Mouse (Mus musculus) stomach, embryonic 15.5 days (tissue): ENCODE data around the gene Cacna1h. TPM values are rescaled to one million over a fixed set of nuclear protein-coding genes. Genes with fewer than 3 reads are reported as not detected.

ENCODE experiments used
- ATAC-seq: fragments of 200-750 bp; cut with Nextera tagmentation; 2 replicates; pipeline ENCODE4 v1.8.0; 2017; ENCODE audit warnings: low read depth, moderate number of reproducible peaks, moderate TSS enrichment; ENCODE audit not compliant: insufficient read depth, low FRiP score
- H3K27ac ChIP-seq: fragments of 300-500 bp; sonication (generic); 2 replicates; pipeline ENCODE4 v1.5.1; 2015; ENCODE audit warnings: mild to moderate bottlenecking, inconsistent platforms
- H3K27me3 ChIP-seq: fragments of 300-500 bp; sonication (generic); replicated peaks from 2 replicates; pipeline ENCODE4 v1.6.1; 2015; ENCODE audit warnings: inconsistent platforms
- H3K36me3 ChIP-seq: fragments of 300-500 bp; sonication (generic); 2 replicates; pipeline ENCODE4 v1.6.1; 2015; ENCODE audit warnings: inconsistent platforms
- H3K4me1 ChIP-seq: fragments of 300-500 bp; sonication (generic); 2 replicates; pipeline ENCODE4 v1.6.1; 2015; ENCODE audit warnings: inconsistent platforms
- H3K4me2 ChIP-seq: fragments of 300-500 bp; sonication (generic); 2 replicates; pipeline ENCODE4 v1.6.1; 2015; ENCODE audit warnings: mild to moderate bottlenecking, inconsistent platforms
- H3K4me3 ChIP-seq: fragments of 300-500 bp; sonication (generic); replicated peaks from 2 replicates; pipeline ENCODE4 v1.5.1; 2015; ENCODE audit warnings: inconsistent platforms
- H3K9ac ChIP-seq: fragments of 300-500 bp; sonication (generic); 2 replicates; pipeline ENCODE4 v1.6.1; 2015; ENCODE audit warnings: inconsistent platforms
- H3K9me3 ChIP-seq: fragments of 300-500 bp; sonication (generic); 2 replicates; pipeline ENCODE4 v1.6.1; 2016; ENCODE audit warnings: inconsistent platforms
- WGBS: fragments of 180-500 bp; shearing (Covaris S2); methylation state at CpG from one replicate; pipeline ENCODE4 v1.1.7; 2015; 5-methylcytosine and 5-hydroxymethylcytosine counted together
- polyA plus RNA-seq: library from polyadenylated mRNA; unstranded; fragments of >200 nt; fragmentation: Nextera tagmentation; extraction: Ambion mirVana; gene quantifications from 2 replicates; pipeline ENCODE4 v1.2.1, GENCODE M21; 2015

Gene Cacna1h
- polyA plus RNA-seq, 1 experiment from 2014 or later, result 5.6 TPM

- Histone ChIP-seq H3K4me3 (no peak overlapping the region), H3K27ac (no peak overlapping the region), H3K4me2 (no peak overlapping the region), H3K36me3 (no peaks in the 10 kb centered on the region), H3K9me3 (no peaks in the 10 kb centered on the region), H3K4me1 (peaks cover 6% of the 10 kb centered on the region; the same call in 1 of the 2 replicates), H3K9ac (no peak overlapping the region), H3K27me3 (no peaks in the 10 kb centered on the region)
- WGBS, result 76% methylated on average over 6 of the region's 6 CpGs
- no peak for ATAC-seq
Observed at GRCm38 (mm10) chr17:25441417-25441816, 7.8 kb upstream of the Cacna1h start.

DNA sequence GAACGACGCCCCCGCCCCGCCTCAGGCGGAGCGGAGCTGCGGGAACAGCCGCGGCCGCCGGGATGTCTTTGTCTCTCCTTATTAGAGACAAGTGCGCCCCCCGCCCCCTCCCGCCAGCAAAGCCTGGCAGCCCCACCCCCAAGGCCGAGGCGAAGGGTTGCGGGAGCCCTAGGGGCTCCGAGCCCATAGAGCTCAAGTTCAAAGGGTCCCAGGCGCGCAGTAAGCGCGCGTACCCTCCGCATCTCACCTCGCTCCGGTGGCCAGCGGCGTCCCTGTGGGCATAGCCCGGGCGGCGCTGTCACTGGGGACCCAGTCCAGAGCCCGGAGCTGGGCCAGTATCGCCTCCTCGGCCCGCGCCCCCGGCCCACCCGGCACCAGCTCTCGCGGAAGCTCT, 363 bp downstream of the Cacna1h start:
- peak overlapping the region; percentile 96 for H3K4me2 ChIP-seq
- H3K9ac ChIP-seq, result peak overlapping the region; percentile 61
- H3K27me3 ChIP-seq, result peaks cover 9% of the 10 kb centered on the region; the same call in 1 of the 2 replicates
- WGBS, result under 1% methylated on average over 40 of the region's 40 CpGs
- peak; percentile 9 for ATAC-seq
- no peaks in the 10 kb centered on the region for H3K36me3 ChIP-seq
- peaks cover 51% of the 10 kb centered on the region for H3K4me1 ChIP-seq
- peak overlapping the region; percentile 80 for H3K27ac ChIP-seq
- peak overlapping the region; percentile 75 for H3K4me3 ChIP-seq
- no peaks in the 10 kb centered on the region for H3K9me3 ChIP-seq

GRCm38 (mm10) chr17:25432433-25433181, 976 bp downstream of the Cacna1h start:
- Histone ChIP-seq H3K36me3 (no peaks in the 10 kb centered on the region), H3K9me3 (no peaks in the 10 kb centered on the region), H3K4me1 (peaks cover 58% of the 10 kb centered on the region), H3K27me3 (peaks cover 9% of the 10 kb centered on the region; the same call in 1 of the 2 replicates), H3K27ac (peak overlapping the region; percentile 80), H3K4me3 (peak overlapping the region; percentile 75), H3K9ac (peak overlapping the region; percentile 61), H3K4me2 (peak overlapping the region; percentile 96)
- no peak for ATAC-seq
- WGBS, result 2% methylated on average over 51 of the region's 53 CpGs

GRCm38 (mm10) chr17:25430534-25430933, 3.0 kb downstream of the Cacna1h start:
- no peak overlapping the region for H3K27ac ChIP-seq
- H3K4me3 ChIP-seq, result no peak overlapping the region
- H3K27me3 ChIP-seq, result peaks cover 9% of the 10 kb centered on the region; the same call in 1 of the 2 replicates
- no peak overlapping the region for H3K9ac ChIP-seq
- no peaks in the 10 kb centered on the region for H3K9me3 ChIP-seq
- no peak overlapping the region for H3K4me2 ChIP-seq
- 46% methylated on average over 8 of the region's 8 CpGs for WGBS
- H3K4me1 ChIP-seq, result peaks cover 73% of the 10 kb centered on the region
- H3K36me3 ChIP-seq, result no peaks in the 10 kb centered on the region
- ATAC-seq, result no peak

DNA sequence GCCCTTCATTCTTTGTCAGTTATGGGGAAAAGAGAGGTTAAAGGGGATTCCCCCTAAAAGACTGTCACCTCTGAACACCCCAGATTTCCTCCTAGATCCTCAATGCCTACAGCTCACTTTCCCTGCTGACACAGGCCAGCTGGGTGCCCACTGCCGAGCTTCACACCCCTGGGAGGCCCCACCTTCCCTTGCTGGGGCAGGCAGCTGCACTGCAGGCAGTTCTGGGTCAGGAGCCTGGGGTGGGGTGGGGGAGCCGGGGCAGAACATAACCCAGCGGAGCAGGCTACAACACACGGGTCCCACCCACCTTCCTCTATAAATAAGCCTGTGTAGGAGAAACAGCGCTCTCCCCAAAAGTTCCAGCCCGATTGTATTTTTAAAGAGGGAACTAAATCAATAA, 3.7 kb downstream of the Cacna1h start:
- WGBS, result 31% methylated on average over 6 of the region's 6 CpGs
- Histone ChIP-seq H3K9ac (no peak overlapping the region), H3K4me3 (no peak overlapping the region), H3K27me3 (peaks cover 9% of the 10 kb centered on the region; the same call in 1 of the 2 replicates), H3K4me2 (no peak overlapping the region), H3K4me1 (peaks cover 71% of the 10 kb centered on the region), H3K9me3 (no peaks in the 10 kb centered on the region), H3K27ac (no peak overlapping the region), H3K36me3 (no peaks in the 10 kb centered on the region)
- no peak for ATAC-seq

DNA sequence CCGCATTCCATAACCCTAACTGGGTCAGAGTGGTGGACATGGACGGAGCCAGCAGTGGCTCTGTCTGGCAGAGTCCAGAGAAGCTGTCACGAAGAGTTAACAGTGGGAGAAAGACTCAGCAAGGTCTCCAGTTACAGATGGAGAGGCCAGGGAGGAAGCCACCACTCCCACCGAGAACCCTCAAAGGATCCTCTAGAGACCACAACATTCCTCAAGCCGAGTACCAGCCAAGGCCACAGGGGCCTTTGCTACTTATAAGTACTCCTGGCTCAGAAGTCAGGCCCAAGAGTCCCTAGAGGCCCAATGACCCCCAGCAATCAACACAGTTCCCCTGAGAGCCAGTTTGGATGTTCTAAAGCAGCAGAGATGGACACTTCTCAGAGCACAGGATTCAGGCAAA, 4.3 kb downstream of the Cacna1h start:
- Histone ChIP-seq H3K9ac (no peak overlapping the region), H3K36me3 (no peaks in the 10 kb centered on the region), H3K27me3 (peaks cover 9% of the 10 kb centered on the region; the same call in 1 of the 2 replicates), H3K4me1 (peaks cover 71% of the 10 kb centered on the region), H3K4me3 (no peak overlapping the region), H3K9me3 (no peaks in the 10 kb centered on the region), H3K27ac (no peak overlapping the region), H3K4me2 (no peak overlapping the region)
- 60% methylated on average over 5 of the region's 5 CpGs for WGBS
- ATAC-seq, result no peak

DNA sequence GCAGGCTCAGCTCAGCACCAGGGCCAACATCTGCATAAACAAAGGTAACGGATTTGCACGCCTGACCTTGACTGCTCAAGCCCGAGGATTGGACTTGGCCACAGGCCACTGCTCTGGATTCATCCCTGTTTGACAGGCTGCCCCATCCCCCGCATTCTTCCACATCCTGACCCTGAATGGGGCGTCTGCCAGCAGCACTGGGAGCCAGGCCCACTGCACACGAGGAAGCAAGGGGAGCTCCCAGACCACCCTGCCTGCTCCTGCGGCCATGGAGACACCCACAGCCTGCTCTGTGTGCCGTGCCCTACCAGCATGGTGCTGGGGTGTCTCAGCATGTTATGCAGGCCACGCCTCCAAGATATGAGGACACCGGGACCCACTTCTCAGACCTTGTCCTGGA, 6.1 kb downstream of the Cacna1h start:
- Histone ChIP-seq H3K4me1 (peaks cover 66% of the 10 kb centered on the region), H3K27me3 (peaks cover 2% of the 10 kb centered on the region; the same call in 1 of the 2 replicates), H3K9me3 (no peaks in the 10 kb centered on the region), H3K36me3 (no peaks in the 10 kb centered on the region), H3K4me3 (no peak overlapping the region), H3K4me2 (0 out of 2 replicates have a peak overlapping the region, but pooled peaks have one; percentile 2), H3K27ac (peak overlapping the region; percentile 40; the same call in 1 of the 2 replicates), H3K9ac (no peak overlapping the region)
- WGBS, result 33% methylated on average over 10 of the region's 10 CpGs
- ATAC-seq, result peak; percentile 67; the same call in 1 of the 2 replicates

DNA sequence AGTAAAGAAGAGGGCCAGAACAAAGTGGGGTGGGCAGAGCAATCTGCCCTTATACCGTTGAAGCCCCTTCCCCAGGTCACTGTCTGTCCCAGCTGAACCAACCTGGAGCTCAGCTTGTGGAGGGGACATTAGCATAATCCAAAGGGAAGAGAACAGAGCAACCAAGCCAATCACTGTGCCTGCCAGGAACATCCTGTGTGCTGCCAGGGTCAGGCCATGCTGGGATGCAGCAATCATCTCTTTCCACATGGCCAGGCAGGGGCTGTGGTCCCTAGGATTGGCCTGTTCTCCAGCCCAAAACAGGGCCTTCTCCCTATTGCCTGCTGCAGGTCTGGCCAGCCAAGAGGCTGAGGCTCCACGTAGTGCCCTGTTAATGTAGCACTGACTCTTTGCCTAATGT, 7.6 kb downstream of the Cacna1h start:
- WGBS, result 65% methylated on average over 2 of the region's 2 CpGs
- H3K4me2 ChIP-seq, result no peak overlapping the region
- no peak for ATAC-seq
- no peaks in the 10 kb centered on the region for H3K9me3 ChIP-seq
- H3K27me3 ChIP-seq, result no peaks in the 10 kb centered on the region
- no peak overlapping the region for H3K4me3 ChIP-seq
- peaks cover 51% of the 10 kb centered on the region for H3K4me1 ChIP-seq
- H3K36me3 ChIP-seq, result no peaks in the 10 kb centered on the region
- H3K27ac ChIP-seq, result no peak overlapping the region
- no peak overlapping the region for H3K9ac ChIP-seq

GRCm38 (mm10) chr17:25424526-25425080, 9.0 kb downstream of the Cacna1h start:
- WGBS, result 64% methylated on average over 8 of the region's 8 CpGs
- peaks cover 37% of the 10 kb centered on the region for H3K4me1 ChIP-seq
- ATAC-seq, result no peak
- H3K9ac ChIP-seq, result no peak overlapping the region
- no peak overlapping the region for H3K27ac ChIP-seq
- no peaks in the 10 kb centered on the region for H3K9me3 ChIP-seq
- no peak overlapping the region for H3K4me3 ChIP-seq
- H3K4me2 ChIP-seq, result no peak overlapping the region
- H3K36me3 ChIP-seq, result no peaks in the 10 kb centered on the region
- no peaks in the 10 kb centered on the region for H3K27me3 ChIP-seq

- WGBS, result 80% methylated on average over 3 of the region's 3 CpGs
- H3K4me1 ChIP-seq, result peaks cover 28% of the 10 kb centered on the region
- H3K4me3 ChIP-seq, result no peak overlapping the region
- no peak overlapping the region for H3K4me2 ChIP-seq
- no peaks in the 10 kb centered on the region for H3K9me3 ChIP-seq
- H3K9ac ChIP-seq, result no peak overlapping the region
- no peak overlapping the region for H3K27ac ChIP-seq
- H3K36me3 ChIP-seq, result no peaks in the 10 kb centered on the region
- no peak for ATAC-seq
- no peaks in the 10 kb centered on the region for H3K27me3 ChIP-seq
Observed at GRCm38 (mm10) chr17:25420998-25421397, 12.6 kb downstream of the Cacna1h start.

- no peak overlapping the region for H3K9ac ChIP-seq
- H3K27ac ChIP-seq, result no peak overlapping the region
- no peak overlapping the region for H3K4me2 ChIP-seq
- no peaks in the 10 kb centered on the region for H3K36me3 ChIP-seq
- H3K9me3 ChIP-seq, result no peaks in the 10 kb centered on the region
- H3K27me3 ChIP-seq, result no peaks in the 10 kb centered on the region
- peaks cover 39% of the 10 kb centered on the region for H3K4me1 ChIP-seq
- ATAC-seq, result no peak
- H3K4me3 ChIP-seq, result no peak overlapping the region
- 28% methylated on average over 9 of the region's 9 CpGs for WGBS
Observed at GRCm38 (mm10) chr17:25418926-25419325, 14.7 kb downstream of the Cacna1h start.

- H3K9me3 ChIP-seq, result no peaks in the 10 kb centered on the region
- H3K27me3 ChIP-seq, result no peaks in the 10 kb centered on the region
- H3K27ac ChIP-seq, result no peak overlapping the region
- WGBS, result 67% methylated on average over 6 of the region's 6 CpGs
- H3K4me3 ChIP-seq, result no peak overlapping the region
- no peaks in the 10 kb centered on the region for H3K36me3 ChIP-seq
- peaks cover 40% of the 10 kb centered on the region for H3K4me1 ChIP-seq
- no peak for ATAC-seq
- no peak overlapping the region for H3K9ac ChIP-seq
- no peak overlapping the region for H3K4me2 ChIP-seq
Observed at GRCm38 (mm10) chr17:25417990-25418389, 15.6 kb downstream of the Cacna1h start.
